Mouse (Mus musculus): ENCODE measurements at regions not wholly inside any gene's neighbourhood (a gene's known extent, or its start where the extent isn't known, plus 50 kb on each side); places are given as distances from the start of the nearest gene placed in this dataset.

DNA sequence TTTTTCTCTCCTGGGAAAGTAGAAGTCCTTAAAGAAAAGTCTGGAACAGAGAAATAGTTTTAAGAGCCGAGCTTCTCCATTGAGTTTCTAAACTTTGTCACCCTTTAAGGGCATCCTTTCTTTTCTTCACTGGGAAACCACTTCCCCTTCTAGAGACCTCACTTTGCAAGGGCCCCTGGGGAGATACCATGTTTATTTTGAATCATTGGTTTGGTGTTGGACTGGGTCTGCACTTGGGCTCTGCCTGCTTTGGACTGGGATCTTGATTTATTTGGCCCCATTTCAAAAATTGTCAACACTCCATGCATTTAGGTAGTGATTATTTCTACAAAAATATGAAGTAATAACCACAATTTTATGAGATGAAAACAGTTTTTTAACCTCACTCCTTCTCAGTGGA lies 134.2 kb upstream of the Tars start:
- Histone ChIP-seq H3K36me3 (ENCODE audit: control insufficient read depth, insufficient read depth, low read length) (no peaks in the 10 kb centered on the region), H3K4me3 (ENCODE audit: low read depth, low read length) (no peak overlapping the region), H3K9ac (ENCODE audit: low read depth, low read length) (no peak overlapping the region), H3K9me3 (ENCODE audit: control insufficient read depth, low read length) (no peaks in the 10 kb centered on the region), H3K27me3 (replicated peaks; ENCODE audit: control insufficient read depth, insufficient read depth, low read length) (no peaks in the 10 kb centered on the region), H3K4me2 (ENCODE audit: low read depth, low read length) (no peak overlapping the region), H3K4me1 (ENCODE audit: control insufficient read depth, insufficient read depth, low read length) (peaks cover 5% of the 10 kb centered on the region), H3K27ac (replicated peaks; ENCODE audit: low read depth, low read length) (no peak overlapping the region)
- ATAC-seq (ENCODE audit: low read depth): no peak
- no peak for DNase-seq (ENCODE audit: low spot score)
- WGBS: 59% methylated on average over 1 of the region's 1 CpGs

DNA sequence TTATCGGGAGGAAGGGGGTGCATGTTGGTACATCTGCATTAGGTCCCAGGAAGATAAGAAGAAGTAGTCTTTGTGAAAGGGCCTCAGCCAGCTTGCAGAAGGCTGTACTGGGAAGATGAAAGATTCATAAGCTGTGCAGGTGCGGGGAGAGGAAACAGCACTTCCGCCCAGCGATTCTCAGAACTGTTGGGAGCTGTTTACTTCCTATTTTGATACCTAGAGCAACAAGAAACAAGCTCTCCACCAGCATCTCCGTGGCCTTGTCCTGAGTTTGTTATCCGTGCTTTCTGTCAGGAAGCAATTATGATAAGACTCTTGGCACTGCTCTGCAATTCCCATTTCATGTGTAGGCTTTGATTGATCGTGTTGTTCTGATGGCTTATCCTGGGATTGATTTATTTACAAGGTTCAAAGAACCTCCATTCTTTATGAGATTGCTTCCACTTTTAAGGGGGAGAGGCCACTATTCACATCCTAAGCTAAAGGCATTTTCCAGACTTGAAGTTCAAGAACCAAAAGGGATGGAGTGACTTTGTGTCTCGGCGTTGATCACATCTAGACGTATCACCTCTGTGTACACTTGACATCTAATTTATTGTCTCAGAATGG lies 133.6 kb upstream of the Tars start:
- H3K4me1 ChIP-seq (ENCODE audit: control insufficient read depth, insufficient read depth, low read length): peaks cover 5% of the 10 kb centered on the region
- DNase-seq (ENCODE audit: low spot score) (no peak), ATAC-seq (ENCODE audit: low read depth) (no peak)
- H3K27me3 ChIP-seq (replicated peaks; ENCODE audit: control insufficient read depth, insufficient read depth, low read length): no peaks in the 10 kb centered on the region
- no peaks in the 10 kb centered on the region for H3K36me3 ChIP-seq (ENCODE audit: control insufficient read depth, insufficient read depth, low read length)
- no peak overlapping the region for H3K4me2 ChIP-seq (ENCODE audit: low read depth, low read length)
- no peak overlapping the region for H3K4me3 ChIP-seq (ENCODE audit: low read depth, low read length)
- no peak overlapping the region for H3K27ac ChIP-seq (replicated peaks; ENCODE audit: low read depth, low read length)
- no peak overlapping the region for H3K9ac ChIP-seq (ENCODE audit: low read depth, low read length)
- 70% methylated on average over 10 of the region's 10 CpGs for WGBS
- no peaks in the 10 kb centered on the region for H3K9me3 ChIP-seq (ENCODE audit: control insufficient read depth, low read length)

DNA sequence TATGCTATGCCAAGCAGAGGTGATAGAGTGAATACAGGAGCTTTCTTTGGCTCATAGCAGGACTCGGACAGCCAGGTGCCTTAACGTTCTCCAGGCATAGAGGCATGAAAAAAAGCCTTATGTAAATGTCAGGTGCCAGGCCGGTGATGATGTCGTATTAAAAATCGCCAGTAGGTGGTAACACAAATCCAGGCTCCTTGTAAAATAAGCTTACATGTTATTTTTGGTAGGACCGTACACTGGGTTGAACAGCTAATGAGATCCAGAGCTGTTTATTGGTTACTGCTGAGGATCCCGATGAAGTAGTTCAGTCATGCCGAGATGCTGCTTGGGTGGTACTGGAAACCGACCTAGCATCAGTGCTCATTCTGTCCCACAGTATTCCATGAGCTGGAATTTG lies 133.1 kb upstream of the Tars start:
- no peaks in the 10 kb centered on the region for H3K9me3 ChIP-seq (ENCODE audit: control insufficient read depth, low read length)
- no peak overlapping the region for H3K4me3 ChIP-seq (ENCODE audit: low read depth, low read length)
- no peaks in the 10 kb centered on the region for H3K27me3 ChIP-seq (replicated peaks; ENCODE audit: control insufficient read depth, insufficient read depth, low read length)
- ATAC-seq (ENCODE audit: low read depth) (no peak), DNase-seq (ENCODE audit: low spot score) (no peak)
- H3K4me2 ChIP-seq (ENCODE audit: low read depth, low read length): no peak overlapping the region
- no peak overlapping the region for H3K9ac ChIP-seq (ENCODE audit: low read depth, low read length)
- H3K4me1 ChIP-seq (ENCODE audit: control insufficient read depth, insufficient read depth, low read length): peaks cover 5% of the 10 kb centered on the region
- WGBS: 53% methylated on average over 9 of the region's 9 CpGs
- no peaks in the 10 kb centered on the region for H3K36me3 ChIP-seq (ENCODE audit: control insufficient read depth, insufficient read depth, low read length)
- H3K27ac ChIP-seq (replicated peaks; ENCODE audit: low read depth, low read length): no peak overlapping the region

DNA sequence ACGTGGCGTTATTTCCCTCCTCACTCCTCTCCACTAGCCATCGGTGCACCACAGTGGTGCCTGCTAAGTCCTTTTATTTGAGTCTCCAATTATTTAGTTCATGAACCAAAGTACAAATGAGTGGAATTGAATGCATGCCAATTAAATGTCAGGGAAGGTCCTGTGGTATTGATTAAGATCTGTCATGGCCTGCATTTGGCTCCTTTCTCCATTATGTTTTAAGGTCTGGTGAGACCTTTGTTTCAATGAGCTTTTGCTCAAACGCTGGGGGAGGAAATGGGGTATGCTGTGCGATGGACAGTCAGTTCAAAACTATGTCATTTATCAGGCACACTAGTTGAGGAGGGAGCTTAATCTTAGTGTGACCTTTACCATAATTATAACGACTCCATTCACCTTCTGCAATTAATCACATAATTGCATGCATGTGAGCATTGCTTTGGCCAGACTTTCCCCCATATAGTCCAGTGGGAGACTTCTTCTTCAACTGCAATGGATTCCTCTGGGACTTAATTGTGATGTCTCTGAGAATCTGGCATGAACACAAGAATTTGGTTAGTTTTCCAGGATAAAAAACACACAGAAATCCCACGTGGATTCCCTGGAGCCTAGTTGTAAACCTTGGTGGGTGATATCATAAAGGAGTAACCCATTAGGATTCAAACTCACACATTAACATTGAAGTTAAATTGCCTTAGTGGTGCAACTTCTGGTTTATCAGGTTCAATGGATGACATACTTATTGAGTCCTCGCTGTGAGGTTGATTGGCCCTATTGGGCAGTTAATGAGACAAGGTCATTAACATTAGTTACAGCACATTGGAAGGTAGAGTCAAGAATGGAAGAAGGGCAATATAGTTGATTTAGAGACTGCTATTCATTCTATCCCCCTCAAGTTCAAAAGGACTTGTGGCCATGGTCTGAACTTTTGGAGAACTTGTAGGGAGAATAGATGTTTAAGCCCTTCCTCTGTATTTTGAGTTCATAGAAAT lies 130.7 kb upstream of the Tars start:
- 49% methylated on average over 8 of the region's 8 CpGs for WGBS
- no peak for DNase-seq (ENCODE audit: low spot score)
- Histone ChIP-seq H3K4me2 (ENCODE audit: low read depth, low read length) (no peak overlapping the region), H3K36me3 (ENCODE audit: control insufficient read depth, insufficient read depth, low read length) (no peaks in the 10 kb centered on the region), H3K4me3 (ENCODE audit: low read depth, low read length) (no peak overlapping the region), H3K9me3 (ENCODE audit: control insufficient read depth, low read length) (no peaks in the 10 kb centered on the region), H3K9ac (ENCODE audit: low read depth, low read length) (no peak overlapping the region), H3K4me1 (ENCODE audit: control insufficient read depth, insufficient read depth, low read length) (peaks cover 5% of the 10 kb centered on the region), H3K27ac (replicated peaks; ENCODE audit: low read depth, low read length) (no peak overlapping the region), H3K27me3 (replicated peaks; ENCODE audit: control insufficient read depth, insufficient read depth, low read length) (no peaks in the 10 kb centered on the region)
- ATAC-seq (ENCODE audit: low read depth): no peak

DNA sequence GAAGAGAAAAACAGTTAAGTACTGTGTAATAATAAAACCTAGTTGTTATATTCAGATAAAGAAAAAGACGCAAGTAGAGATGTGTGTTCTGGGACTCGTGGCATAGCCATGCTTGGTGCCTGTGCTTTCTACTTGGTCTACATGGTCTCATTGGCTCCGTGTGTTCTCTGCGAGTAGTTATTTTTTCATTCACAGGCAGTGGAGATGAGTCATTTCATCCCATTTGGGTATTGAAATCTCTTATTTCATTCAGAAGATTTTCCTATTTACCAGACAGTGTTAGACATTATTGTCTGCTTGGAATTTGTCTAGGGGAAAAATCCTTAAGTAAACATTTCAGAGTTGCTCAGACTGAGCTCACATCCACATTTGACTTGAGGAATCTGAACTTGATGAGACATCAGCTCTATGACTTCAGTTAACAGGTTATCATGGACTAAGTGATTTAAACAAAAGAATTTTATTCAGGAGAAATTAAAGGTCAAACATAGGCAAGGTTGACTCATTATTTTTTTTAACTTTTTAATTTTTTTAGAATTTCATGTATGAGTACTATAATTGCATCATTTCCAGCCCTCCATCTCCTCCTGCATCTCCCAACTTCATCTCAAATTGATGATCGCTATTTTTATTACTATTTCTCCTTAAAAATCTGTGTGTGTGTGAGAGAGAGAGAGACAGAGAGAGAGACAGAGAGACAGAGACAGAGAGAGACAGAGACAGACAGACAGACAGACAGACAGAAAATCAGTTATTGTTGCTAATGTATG lies 125.1 kb upstream of the Tars start:
- no peak for ATAC-seq (ENCODE audit: low read depth)
- H3K36me3 ChIP-seq (ENCODE audit: control insufficient read depth, insufficient read depth, low read length): no peaks in the 10 kb centered on the region
- no peak overlapping the region for H3K4me2 ChIP-seq (ENCODE audit: low read depth, low read length)
- no peaks in the 10 kb centered on the region for H3K4me1 ChIP-seq (ENCODE audit: control insufficient read depth, insufficient read depth, low read length)
- H3K27me3 ChIP-seq (replicated peaks; ENCODE audit: control insufficient read depth, insufficient read depth, low read length): no peaks in the 10 kb centered on the region
- H3K27ac ChIP-seq (replicated peaks; ENCODE audit: low read depth, low read length): no peak overlapping the region
- no peak overlapping the region for H3K4me3 ChIP-seq (ENCODE audit: low read depth, low read length)
- no peak for DNase-seq (ENCODE audit: low spot score)
- 79% methylated on average over 5 of the region's 5 CpGs for WGBS
- no peaks in the 10 kb centered on the region for H3K9me3 ChIP-seq (ENCODE audit: control insufficient read depth, low read length)
- no peak overlapping the region for H3K9ac ChIP-seq (ENCODE audit: low read depth, low read length)

DNA sequence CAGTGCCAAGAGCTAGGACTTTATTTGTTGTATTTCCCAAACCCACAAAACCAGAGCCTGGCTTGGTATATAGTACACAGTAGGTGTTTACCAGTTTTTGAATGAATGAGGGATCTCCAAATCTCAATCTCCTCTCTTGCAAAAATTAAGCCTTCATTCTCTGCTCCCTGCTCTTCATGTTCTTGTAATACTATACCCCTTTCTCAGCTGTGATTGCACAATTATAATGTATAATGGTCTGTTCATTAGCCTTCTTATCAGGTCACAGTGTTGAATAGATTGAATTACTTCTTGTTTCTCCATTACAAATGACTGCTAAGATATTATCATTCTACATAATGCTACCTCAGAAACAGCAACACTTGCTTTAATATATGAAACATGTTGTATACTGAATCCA lies 119.1 kb upstream of the Tars start:
- Histone ChIP-seq H3K27me3 (replicated peaks; ENCODE audit: control insufficient read depth, insufficient read depth, low read length) (no peaks in the 10 kb centered on the region), H3K9me3 (ENCODE audit: control insufficient read depth, low read length) (no peaks in the 10 kb centered on the region), H3K4me1 (ENCODE audit: control insufficient read depth, insufficient read depth, low read length) (no peaks in the 10 kb centered on the region), H3K4me3 (ENCODE audit: low read depth, low read length) (no peak overlapping the region), H3K36me3 (ENCODE audit: control insufficient read depth, insufficient read depth, low read length) (no peaks in the 10 kb centered on the region), H3K27ac (replicated peaks; ENCODE audit: low read depth, low read length) (no peak overlapping the region), H3K4me2 (ENCODE audit: low read depth, low read length) (no peak overlapping the region), H3K9ac (ENCODE audit: low read depth, low read length) (no peak overlapping the region)
- no peak for ATAC-seq (ENCODE audit: low read depth)
- DNase-seq (ENCODE audit: low spot score): no peak

DNA sequence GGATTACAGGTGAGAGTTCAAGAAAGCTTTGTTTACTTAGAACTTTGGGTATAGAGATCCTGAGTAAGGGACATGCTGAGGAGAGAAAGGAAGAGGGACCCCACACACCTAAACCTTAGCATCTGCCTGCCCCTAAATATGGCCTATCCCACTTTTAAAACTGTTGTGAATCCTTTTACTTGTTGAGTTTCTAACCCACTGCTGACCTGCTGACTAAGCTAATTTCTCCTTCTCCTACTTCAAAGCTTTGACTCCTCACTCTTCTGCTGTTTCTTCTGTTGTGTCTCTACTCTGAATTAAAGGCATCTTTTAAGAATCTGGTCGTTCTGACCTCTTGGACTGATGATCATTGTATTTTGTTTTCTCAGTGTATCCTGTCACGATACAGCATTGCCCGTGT lies 118.4 kb upstream of the Tars start:
- no peak overlapping the region for H3K27ac ChIP-seq (replicated peaks; ENCODE audit: low read depth, low read length)
- H3K36me3 ChIP-seq (ENCODE audit: control insufficient read depth, insufficient read depth, low read length): no peaks in the 10 kb centered on the region
- no peak overlapping the region for H3K9ac ChIP-seq (ENCODE audit: low read depth, low read length)
- no peak for DNase-seq (ENCODE audit: low spot score)
- no peak overlapping the region for H3K4me2 ChIP-seq (ENCODE audit: low read depth, low read length)
- H3K9me3 ChIP-seq (ENCODE audit: control insufficient read depth, low read length): no peaks in the 10 kb centered on the region
- 78% methylated on average over 3 of the region's 3 CpGs for WGBS
- H3K4me3 ChIP-seq (ENCODE audit: low read depth, low read length): no peak overlapping the region
- no peak for ATAC-seq (ENCODE audit: low read depth)
- H3K4me1 ChIP-seq (ENCODE audit: control insufficient read depth, insufficient read depth, low read length): no peaks in the 10 kb centered on the region
- no peaks in the 10 kb centered on the region for H3K27me3 ChIP-seq (replicated peaks; ENCODE audit: control insufficient read depth, insufficient read depth, low read length)

DNA sequence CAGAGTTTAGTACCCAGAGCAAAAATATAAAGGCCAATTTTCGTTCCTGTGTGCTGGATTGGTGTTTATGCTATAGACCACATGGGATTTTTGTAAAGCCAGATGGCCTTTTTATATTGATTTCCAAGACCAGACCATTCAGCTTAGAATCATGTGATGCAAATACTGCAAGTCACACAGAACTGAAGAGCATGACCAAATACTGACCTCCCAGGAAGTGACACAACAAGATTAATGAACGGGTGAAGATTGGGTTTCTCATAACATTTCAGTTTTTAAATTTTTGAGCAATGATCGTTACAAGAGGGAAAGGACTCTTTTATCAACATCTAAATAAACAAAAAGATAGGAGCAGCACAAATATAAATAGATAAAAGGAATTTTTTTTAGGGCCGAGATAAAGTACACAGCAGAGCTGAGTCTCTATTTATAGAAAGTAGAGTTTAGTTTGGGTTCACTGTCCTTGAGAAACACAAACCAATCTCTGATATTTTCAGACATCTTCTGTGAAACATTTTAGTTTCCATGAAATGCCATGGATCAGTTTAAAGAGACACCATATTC lies 105.7 kb upstream of the Tars start:
- no peaks in the 10 kb centered on the region for H3K9me3 ChIP-seq (ENCODE audit: control insufficient read depth, low read length)
- H3K4me2 ChIP-seq (ENCODE audit: low read depth, low read length): no peak overlapping the region
- H3K4me3 ChIP-seq (ENCODE audit: low read depth, low read length): no peak overlapping the region
- H3K9ac ChIP-seq (ENCODE audit: low read depth, low read length): no peak overlapping the region
- no peaks in the 10 kb centered on the region for H3K27me3 ChIP-seq (replicated peaks; ENCODE audit: control insufficient read depth, insufficient read depth, low read length)
- no peaks in the 10 kb centered on the region for H3K36me3 ChIP-seq (ENCODE audit: control insufficient read depth, insufficient read depth, low read length)
- no peak overlapping the region for H3K27ac ChIP-seq (replicated peaks; ENCODE audit: low read depth, low read length)
- no peak for ATAC-seq (ENCODE audit: low read depth)
- no peaks in the 10 kb centered on the region for H3K4me1 ChIP-seq (ENCODE audit: control insufficient read depth, insufficient read depth, low read length)
- WGBS: 64% methylated on average over 4 of the region's 4 CpGs
- DNase-seq (ENCODE audit: low spot score): no peak
